Mouse (Mus musculus) MEL (cell line): ENCODE data around the gene Cwc22. TPM values are rescaled to one million over a fixed set of nuclear protein-coding genes. Genes with fewer than 3 reads are reported as not detected.

Experiments used
- DNase-seq: peaks from one replicate; pipeline ENCODE4 v3.0.0; 2011; ENCODE audit warnings: low read depth, low spot score
- H3K27ac ChIP-seq: 2 replicates; pipeline ENCODE4 v1.5.1; 2012; ENCODE audit warnings: low read depth, mild to moderate bottlenecking, control low read depth, low read length, moderate library complexity; ENCODE audit not compliant: control insufficient read depth
- H3K27me3 ChIP-seq, 2 experiments: fragments of 150-350 bp in 1 of 2; sonication (generic) in 1 of 2; 2 replicates each; pipeline ENCODE4 v1.6.1; 2012; ENCODE audit warnings: low read length in 2 of 2, mild to moderate bottlenecking in 2 of 2, improper control_type of control experiment in 1 of 2, moderate library complexity in 1 of 2; ENCODE audit not compliant: insufficient read depth in 2 of 2, control insufficient read depth in 1 of 2
- H3K36me3 ChIP-seq, 2 experiments: 2 replicates each; pipeline ENCODE4 v1.6.1; 2012 to 2014; ENCODE audit warnings: low read length in 2 of 2, improper control_type of control experiment in 1 of 2, inconsistent platforms in 1 of 2, mild to moderate bottlenecking in 1 of 2; ENCODE audit not compliant: insufficient read depth in 2 of 2, control insufficient read depth in 1 of 2
- H3K4me1 ChIP-seq, 2 experiments: fragments of 150-350 bp in 1 of 2; sonication (generic) in 1 of 2; 2 replicates each; pipeline ENCODE4 v1.6.1; 2012; ENCODE audit warnings: low read length in 2 of 2, improper control_type of control experiment in 1 of 2, mild to moderate bottlenecking in 1 of 2; ENCODE audit not compliant: insufficient read depth in 2 of 2, control insufficient read depth in 1 of 2
- H3K4me3 ChIP-seq, 2 experiments: fragments of 150-350 bp in 1 of 2; sonication (generic) in 1 of 2; 2 replicates each; pipeline ENCODE4 v1.5.1; 2012; ENCODE audit warnings: low read depth in 2 of 2, low read length in 2 of 2, mild to moderate bottlenecking in 2 of 2, moderate library complexity in 2 of 2, control low read depth in 1 of 2, improper control_type of control experiment in 1 of 2; ENCODE audit not compliant: control insufficient read depth in 1 of 2, insufficient read depth in 1 of 2
- H3K79me2 ChIP-seq: 2 replicates; pipeline ENCODE4 v1.6.1; 2012; ENCODE audit warnings: mild to moderate bottlenecking, low read length, moderate library complexity; ENCODE audit not compliant: control insufficient read depth, poor library complexity, insufficient read depth
- H3K9ac ChIP-seq: 2 replicates; pipeline ENCODE4 v1.6.1; 2012; ENCODE audit warnings: low read depth, mild to moderate bottlenecking, control low read depth, low read length, moderate library complexity; ENCODE audit not compliant: control insufficient read depth, poor library complexity, severe bottlenecking
- H3K9me3 ChIP-seq: fragments of 150-350 bp; sonication (generic); replicated peaks from 2 replicates; pipeline ENCODE4 v1.6.1; 2012; ENCODE audit warnings: mild to moderate bottlenecking, low read length, improper control_type of control experiment, moderate library complexity; ENCODE audit not compliant: insufficient read depth
- BHLHE40 ChIP-seq: IDR thresholded peaks from 2 replicates; pipeline ENCODE4 v1.6.1; 2012; ENCODE audit warnings: low read depth, mild to moderate bottlenecking, inconsistent platforms, low read length, improper control_type of control experiment, borderline replicate concordance
- CHD1 ChIP-seq: IDR thresholded peaks from 2 replicates; pipeline ENCODE4 v1.6.1; 2012; ENCODE audit warnings: low read depth, mild to moderate bottlenecking, inconsistent platforms, low read length, improper control_type of control experiment
- CTCF ChIP-seq, 3 experiments: IDR thresholded peaks in 2 of 3; conservative IDR thresholded peaks in 1 of 3; 2 replicates each; pipeline ENCODE4 v1.5.1; 2011 to 2012; ENCODE audit warnings: low read length in 3 of 3, low read depth in 2 of 3, mild to moderate bottlenecking in 2 of 3, improper control_type of control experiment in 1 of 3, inconsistent platforms in 1 of 3, mixed read lengths in 1 of 3, moderate library complexity in 1 of 3; ENCODE audit not compliant: control insufficient read depth in 1 of 3, insufficient read depth in 1 of 3, poor library complexity in 1 of 3, severe bottlenecking in 1 of 3
- ELF1 ChIP-seq: IDR thresholded peaks from 2 replicates; pipeline ENCODE4 v1.6.1; 2014; ENCODE audit warnings: low read depth, mild to moderate bottlenecking, inconsistent platforms, low read length, improper control_type of control experiment, moderate library complexity
- ETS1 ChIP-seq: IDR thresholded peaks from 2 replicates; pipeline ENCODE4 v1.6.1; 2012; ENCODE audit warnings: low read depth, mild to moderate bottlenecking, inconsistent platforms, low read length, improper control_type of control experiment, moderate library complexity
- MAFK ChIP-seq: IDR thresholded peaks from 2 replicates; pipeline ENCODE4 v1.6.1; 2011; ENCODE audit warnings: low read depth, mild to moderate bottlenecking, low read length, improper control_type of control experiment, borderline replicate concordance
- UBTF ChIP-seq: IDR thresholded peaks from 2 replicates; pipeline ENCODE4 v1.6.1; 2012; ENCODE audit warnings: low read depth, mild to moderate bottlenecking, inconsistent platforms, low read length, improper control_type of control experiment, moderate library complexity, borderline replicate concordance; ENCODE audit not compliant: insufficient read depth
- USF1 ChIP-seq: IDR thresholded peaks from 2 replicates; pipeline ENCODE4 v1.6.1; 2014; ENCODE audit warnings: low read depth, mild to moderate bottlenecking, inconsistent platforms, low read length, improper control_type of control experiment, moderate library complexity
- USF2 ChIP-seq, 2 experiments: IDR thresholded peaks; 2 replicates each; pipeline ENCODE4 v1.6.1; 2011 to 2012; ENCODE audit warnings: improper control_type of control experiment in 2 of 2, low read length in 2 of 2, borderline replicate concordance in 1 of 2, inconsistent platforms in 1 of 2, low read depth in 1 of 2, mild to moderate bottlenecking in 1 of 2; ENCODE audit not compliant: insufficient read depth in 1 of 2
- ZKSCAN1 ChIP-seq: IDR thresholded peaks from 2 replicates; pipeline ENCODE4 v1.6.1; 2012; ENCODE audit warnings: low read depth, mild to moderate bottlenecking, inconsistent platforms, low read length, improper control_type of control experiment, moderate library complexity
- ZNF384 ChIP-seq: IDR thresholded peaks from 2 replicates; pipeline ENCODE4 v1.6.1; 2012; ENCODE audit warnings: low read depth, mild to moderate bottlenecking, inconsistent platforms, low read length, improper control_type of control experiment
- polyA plus RNA-seq, 2 experiments: library from polyadenylated mRNA; stranded (reverse) in 1 of 2; unstranded in 1 of 2; fragments of >175 nt in 1 of 2; fragments of >200 nt in 1 of 2; gene quantifications; 2 replicates each; pipeline versions ENCODE4 v1.2.1 to v1.2.4; 2012; ENCODE audit warnings: low replicate concordance in 2 of 2, low read depth in 1 of 2; ENCODE audit not compliant: insufficient read length in 2 of 2, insufficient read depth in 1 of 2, missing spikeins in 1 of 2
- total RNA-seq: library from RNA; depleted of rRNA; stranded (reverse); fragments of 300-350 nt; gene quantifications from 2 replicates; pipeline ENCODE4 v1.2.3, GENCODE M21; 2012

The Cwc22 gene
- total and polyA plus RNA-seq, 3 experiments, result 54.0 to 72.7 TPM; not detected in 1

DNA sequence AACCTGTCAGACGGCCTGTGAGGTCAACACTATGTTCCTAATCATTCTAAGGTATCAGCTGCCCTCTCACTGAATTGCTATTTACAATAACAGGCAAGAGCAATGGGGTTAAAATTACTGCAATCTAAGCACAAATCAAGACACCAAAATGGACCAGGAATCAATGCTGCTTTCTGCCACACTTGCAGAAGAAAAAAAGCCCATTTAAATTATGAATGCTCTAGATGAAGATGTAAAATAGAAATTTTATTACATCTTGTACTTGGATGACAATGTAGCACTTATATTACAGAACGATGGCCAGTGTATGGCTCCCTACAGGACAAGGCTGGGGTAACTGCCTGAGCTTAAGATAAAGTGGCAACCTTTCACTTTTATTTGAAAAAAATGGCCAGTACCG lies 27.7 kb downstream of the Cwc22 start:
- DNase-seq, result no peak
- Histone ChIP-seq H3K9ac (no peak overlapping the region), H3K9me3 (no peaks in the 10 kb centered on the region), H3K4me3 (no peak overlapping the region), H3K79me2 (no peaks in the 10 kb centered on the region), H3K27me3 (no peaks in the 10 kb centered on the region), H3K36me3 (peaks cover 0 to 39% of the 10 kb centered on the region in 2 experiments; a peak in 3 of 4 replicates), H3K27ac (no peak overlapping the region), H3K4me1 (no peaks in the 10 kb centered on the region)
- TF ChIP-seq ELF1 (no peak), CHD1 (no peak)

DNA sequence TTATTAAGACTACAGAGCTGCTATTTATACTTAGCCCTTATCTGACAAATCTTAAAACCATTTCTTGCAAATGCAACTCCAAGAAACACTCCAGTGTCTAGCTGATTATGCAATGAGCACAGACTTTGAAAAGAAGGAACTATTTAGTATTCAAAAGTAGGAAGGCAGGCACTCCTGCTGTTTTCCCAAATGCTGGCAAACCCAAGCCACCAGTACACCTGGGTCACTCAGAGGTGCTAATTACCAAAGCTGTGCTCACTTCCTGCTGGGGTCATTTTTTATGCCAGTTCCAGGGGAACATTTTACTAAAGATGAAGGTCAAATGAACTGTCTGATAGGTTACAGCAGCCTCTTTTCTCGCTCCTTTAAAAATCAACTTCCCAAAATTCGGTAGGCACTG lies 28.2 kb downstream of the Cwc22 start:
- no peak for TF ChIP-seq ZNF384
- no peak for TF ChIP-seq ZKSCAN1
- TF ChIP-seq BHLHE40, result no peak
- TF ChIP-seq CTCF (IDR thresholded peaks at IDR 0.05 in 2 of 3, conservative IDR thresholded peaks at IDR 0.05 in 1 of 3; ENCODE audit: control insufficient read depth in 1 of 3, insufficient read depth in 1 of 3, low read depth in 2 of 3, low read length in 3 of 3, poor library complexity in 1 of 3, severe bottlenecking in 1 of 3), result no peak
- no peak for TF ChIP-seq UBTF
- no peak for TF ChIP-seq USF1
- no peak for TF ChIP-seq ETS1
- no peak for TF ChIP-seq USF2 (IDR thresholded peaks at IDR 0.05; ENCODE audit: borderline replicate concordance in 1 of 2, insufficient read depth in 1 of 2, low read depth in 1 of 2, low read length in 2 of 2)
- TF ChIP-seq MAFK, result no peak
- Histone ChIP-seq H3K4me1 (no peaks in the 10 kb centered on the region), H3K79me2 (no peaks in the 10 kb centered on the region), H3K36me3 (peaks cover 0 to 36% of the 10 kb centered on the region in 2 experiments; a peak in 3 of 4 replicates), H3K27ac (no peak overlapping the region), H3K9me3 (no peaks in the 10 kb centered on the region), H3K9ac (no peak overlapping the region), H3K4me3 (no peak overlapping the region), H3K27me3 (no peaks in the 10 kb centered on the region)
- no peak for DNase-seq

DNA sequence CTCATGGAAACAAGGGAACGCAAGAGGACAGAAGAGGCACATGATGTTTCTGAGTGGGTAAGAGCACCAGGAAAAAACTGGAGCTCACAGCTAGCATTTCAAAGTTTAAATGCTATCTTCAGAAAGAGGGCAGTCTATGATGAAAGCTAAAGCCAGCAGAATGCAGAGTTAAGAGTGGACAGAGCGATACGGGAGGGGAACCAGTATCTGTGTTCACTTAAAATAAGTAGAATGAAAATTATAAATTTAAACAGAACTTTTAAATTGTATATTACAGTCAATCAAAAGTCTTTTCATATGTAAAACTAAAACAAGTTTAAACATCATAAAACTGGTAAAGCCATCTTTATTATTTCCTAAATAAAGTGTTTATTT lies 28.8 kb downstream of the Cwc22 start:
- no peak for DNase-seq
- Histone ChIP-seq H3K4me1 (no peaks in the 10 kb centered on the region), H3K9ac (no peak overlapping the region), H3K9me3 (no peaks in the 10 kb centered on the region), H3K79me2 (no peaks in the 10 kb centered on the region), H3K27ac (no peak overlapping the region), H3K4me3 (no peak overlapping the region), H3K36me3 (peaks cover 0 to 31% of the 10 kb centered on the region in 2 experiments; a peak in 3 of 4 replicates), H3K27me3 (no peaks in the 10 kb centered on the region)
- no peak for TF ChIP-seq MAFK
